Mouse (Mus musculus): ENCODE measurements around the gene Cyp4a12b. TPM values are rescaled to one million over a fixed set of nuclear protein-coding genes. Genes with fewer than 3 reads are reported as not detected.
"Not testable (repeated sequence)": the region's sequence is repeated elsewhere in the genome, so short reads cannot be mapped to it uniquely, and the experiment has no call there.

Gene Cyp4a12b
- not detected in 2 replicates for polyA plus RNA-seq (2012; ENCODE audit: insufficient read depth, insufficient read length, low replicate concordance, missing spikeins)

DNA sequence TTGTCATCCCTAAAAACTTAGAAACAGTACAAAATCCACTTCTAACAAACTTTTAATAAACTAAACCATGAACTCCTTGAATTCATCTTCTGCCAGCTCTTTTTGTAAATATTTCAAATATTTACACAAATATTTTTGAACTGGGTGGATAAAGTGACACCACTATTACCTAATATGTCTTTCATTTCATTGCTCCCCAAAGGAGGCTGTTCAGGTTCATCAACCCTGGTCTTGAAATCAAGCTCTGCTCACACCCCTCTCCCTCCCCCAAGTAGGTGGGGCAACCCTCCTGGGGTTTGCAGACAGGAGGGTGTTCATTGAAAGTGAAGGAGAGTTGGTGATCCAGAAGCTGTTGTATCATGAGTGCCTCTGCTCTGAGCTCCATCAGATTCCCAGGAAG is at the start of gene Cyp4a12b:
Gene Cyp4a12b, plus strand, starts transcription at position 301 of the 400 bp plus-strand sequence.
- not testable (repeated sequence) for H3K27ac ChIP-seq (ENCODE audit: insufficient read depth, low read depth, low read length); H3K4me3 ChIP-seq (ENCODE audit: insufficient read depth, low read depth, low read length); H3K4me1 ChIP-seq (ENCODE audit: control insufficient read depth, insufficient read depth, low read length)

DNA sequence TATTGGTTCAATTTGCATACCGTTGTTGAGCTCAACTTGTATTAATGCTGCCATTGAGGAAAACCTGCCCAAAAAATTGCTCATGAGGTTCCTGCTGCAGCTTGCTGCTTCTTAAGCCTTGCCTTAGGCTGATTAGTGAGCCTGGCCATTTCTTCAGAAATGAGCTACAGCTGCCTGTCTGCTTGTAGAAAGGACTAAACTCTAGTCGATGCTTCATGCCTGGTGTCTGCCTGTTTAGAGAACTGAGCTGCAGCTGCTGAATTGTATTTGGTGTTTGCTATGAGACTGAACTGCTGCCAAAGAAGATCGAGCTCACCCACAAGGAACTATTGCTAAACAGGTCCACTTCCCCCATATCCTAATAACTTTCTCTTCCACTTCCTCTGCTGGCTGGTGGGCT is 45.8 kb upstream of the Cyp4a12b start:
- WGBS: 81% methylated on average over 3 of the region's 3 CpGs
- not testable (repeated sequence) for H3K4me3 ChIP-seq (ENCODE audit: insufficient read depth, low read depth, low read length); H3K4me1 ChIP-seq (ENCODE audit: control insufficient read depth, insufficient read depth, low read length); H3K27ac ChIP-seq (ENCODE audit: insufficient read depth, low read depth, low read length)

DNA sequence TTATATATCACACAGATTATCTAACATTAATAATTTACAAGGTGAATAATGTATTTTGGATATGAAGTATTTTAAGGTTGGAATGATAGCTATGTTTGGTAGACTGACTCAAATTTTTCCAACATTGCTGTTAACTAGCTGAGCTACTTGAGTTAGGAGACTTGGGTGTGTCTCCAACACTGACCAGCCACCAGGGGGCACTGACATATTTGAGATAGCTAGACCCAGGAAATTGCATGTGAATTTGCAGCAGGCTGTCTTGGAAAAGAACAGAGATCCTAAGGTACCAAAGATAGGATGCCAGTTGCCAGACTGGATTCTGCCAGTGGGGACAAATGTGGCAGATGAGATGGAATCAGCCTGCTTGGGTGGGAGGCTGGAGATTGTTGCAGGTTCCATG is 43.4 kb upstream of the Cyp4a12b start:
- not testable (repeated sequence) for H3K27ac ChIP-seq (ENCODE audit: insufficient read depth, low read depth, low read length); H3K4me3 ChIP-seq (ENCODE audit: insufficient read depth, low read depth, low read length); H3K4me1 ChIP-seq (ENCODE audit: control insufficient read depth, insufficient read depth, low read length)

DNA sequence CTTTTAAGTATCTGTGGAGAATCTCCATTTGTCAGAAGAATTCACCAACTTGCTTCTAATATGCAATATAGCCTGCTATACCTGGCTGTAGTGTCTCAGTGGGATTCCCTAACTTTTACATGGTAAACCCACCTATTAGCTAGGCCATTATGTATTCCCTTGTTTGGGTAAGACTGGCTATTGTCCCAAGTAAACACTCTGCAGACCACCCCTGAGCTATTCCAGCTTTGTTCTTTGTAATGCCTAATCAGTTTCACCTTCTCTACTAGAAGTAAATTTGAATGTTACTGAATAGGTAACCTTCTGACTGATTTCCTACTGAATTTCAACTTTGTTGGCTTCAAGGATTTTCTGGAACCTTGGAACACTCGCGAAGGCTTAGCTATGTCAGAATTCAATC is 15.2 kb upstream of the Cyp4a12b start:
- WGBS: 65% methylated on average over 2 of the region's 2 CpGs
- not testable (repeated sequence) for H3K27ac ChIP-seq (ENCODE audit: insufficient read depth, low read depth, low read length); H3K4me3 ChIP-seq (ENCODE audit: insufficient read depth, low read depth, low read length); H3K4me1 ChIP-seq (ENCODE audit: control insufficient read depth, insufficient read depth, low read length)

DNA sequence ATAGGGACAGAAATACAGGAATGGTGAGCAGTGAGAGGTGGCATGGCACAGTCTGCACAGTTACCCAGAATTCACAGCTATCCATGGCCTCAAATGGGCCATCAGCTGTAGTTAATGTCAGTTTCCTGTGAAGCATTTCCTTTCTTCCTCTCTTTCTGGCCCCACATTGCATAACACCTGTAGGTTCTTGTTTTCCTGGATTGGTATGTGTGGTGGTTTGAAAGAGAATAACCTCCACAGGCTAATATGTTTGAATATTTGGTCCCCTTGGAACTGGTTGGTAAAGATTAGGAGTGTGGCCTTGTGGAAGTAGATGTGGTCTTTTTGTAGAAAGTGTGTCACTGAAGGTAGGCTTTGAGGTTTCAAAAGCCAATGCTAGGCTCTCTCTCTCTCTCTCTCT is 14.5 kb upstream of the Cyp4a12b start:
- not testable (repeated sequence) for H3K4me1 ChIP-seq (ENCODE audit: control insufficient read depth, insufficient read depth, low read length); H3K27ac ChIP-seq (ENCODE audit: insufficient read depth, low read depth, low read length); H3K4me3 ChIP-seq (ENCODE audit: insufficient read depth, low read depth, low read length)

DNA sequence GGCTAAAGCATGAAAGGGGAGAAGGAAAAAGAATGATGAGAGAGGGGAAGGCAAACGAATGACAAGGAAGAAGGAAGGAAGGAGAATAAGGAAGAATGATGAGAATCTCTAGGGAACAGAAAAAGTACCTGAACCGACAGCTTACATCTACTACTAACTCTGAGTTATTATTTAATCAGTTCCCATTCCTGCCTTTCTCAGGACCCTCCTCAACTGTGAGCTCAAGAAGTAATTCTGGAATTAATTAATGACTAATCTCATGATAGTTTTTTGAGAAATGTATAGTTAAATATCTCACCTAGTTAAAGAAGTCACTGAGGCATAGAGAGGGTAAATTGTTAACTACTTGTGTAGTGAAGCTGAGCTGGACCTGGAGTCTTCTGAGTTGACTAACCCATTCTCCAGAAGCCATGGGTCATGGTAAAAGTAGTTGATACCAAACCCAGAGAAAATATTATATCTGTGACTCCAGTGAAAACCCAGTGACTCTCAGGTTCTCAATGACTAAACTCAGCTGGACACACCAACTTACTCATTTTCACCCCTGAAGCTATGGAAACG is 39.2 kb downstream of the Cyp4a12b start:
- WGBS: 78% methylated on average over 3 of the region's 3 CpGs
- TF ChIP-seq POLR2A (IDR thresholded peaks at IDR 0.05; ENCODE audit: insufficient read depth, low read depth, low read length) (no peak), CTCF (IDR thresholded peaks at IDR 0.05; ENCODE audit: insufficient read depth, low read depth, low read length) (no peak)
- Histone ChIP-seq H3K27ac (ENCODE audit: insufficient read depth, low read depth, low read length) (no peak overlapping the region), H3K4me1 (ENCODE audit: control insufficient read depth, insufficient read depth, low read length) (no peaks in the 10 kb centered on the region), H3K4me3 (ENCODE audit: insufficient read depth, low read depth, low read length) (no peak overlapping the region)

DNA sequence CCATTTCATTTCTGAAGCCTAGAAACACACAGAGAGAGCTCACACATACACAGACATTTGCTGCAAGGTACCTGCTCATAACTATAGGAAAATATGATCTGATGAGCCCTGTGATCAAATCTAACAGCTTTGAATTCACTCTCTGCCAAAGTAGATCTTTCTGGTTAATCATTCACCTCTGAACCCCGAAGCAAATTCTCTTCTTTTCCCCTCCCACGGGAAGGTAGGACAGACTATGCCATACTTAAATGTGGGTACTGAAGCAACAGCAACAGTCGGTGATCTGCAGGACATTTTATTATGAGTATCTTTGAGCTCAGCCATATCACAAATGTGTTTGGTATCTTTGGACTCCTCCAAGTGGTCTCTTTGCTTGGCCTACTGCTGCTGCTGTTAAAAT is 40.9 kb downstream of the Cyp4a12b start, which contains the start of gene Cyp4a30b:
Gene Cyp4a30b, plus strand, starts transcription at position 301 of the 400 bp plus-strand sequence.
- WGBS: 84% methylated on average over 3 of the region's 3 CpGs
- H3K4me3 ChIP-seq (ENCODE audit: insufficient read depth, low read depth, low read length): no peak within 1 kb of the TSS

DNA sequence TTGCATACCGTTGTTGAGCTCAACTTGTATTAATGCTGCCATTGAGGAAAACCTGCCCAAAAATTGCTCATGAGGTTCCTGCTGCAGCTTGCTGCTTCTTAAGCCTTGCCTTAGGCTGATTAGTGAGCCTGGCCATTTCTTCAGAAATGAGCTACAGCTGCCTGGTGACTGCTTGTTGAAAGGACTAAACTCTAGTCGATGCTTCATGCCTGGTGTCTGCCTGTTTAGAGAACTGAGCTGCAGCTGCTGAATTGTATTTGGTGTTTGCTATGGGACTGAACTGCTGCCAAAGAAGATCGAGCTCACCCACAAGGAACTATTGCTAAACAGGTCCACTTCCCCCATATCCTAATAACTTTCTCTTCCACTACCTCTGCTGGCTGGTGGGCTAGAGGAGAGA is 62.2 kb downstream of the Cyp4a12b start:
- 54% methylated on average over 3 of the region's 3 CpGs for WGBS
- H3K4me3 ChIP-seq (ENCODE audit: insufficient read depth, low read depth, low read length); H3K27ac ChIP-seq (ENCODE audit: insufficient read depth, low read depth, low read length); H3K4me1 ChIP-seq (ENCODE audit: control insufficient read depth, insufficient read depth, low read length): not testable (repeated sequence)

More for the DNA sequence above, 40.9 kb downstream of the Cyp4a12b start, which contains the start of gene Cyp4a30b:
- Histone ChIP-seq H3K27ac (ENCODE audit: insufficient read depth, low read depth, low read length) (no peak within 1 kb of the TSS), H3K4me1 (ENCODE audit: control insufficient read depth, insufficient read depth, low read length) (no peaks in the 10 kb centered on the region)
- no peak for TF ChIP-seq POLR2A (IDR thresholded peaks at IDR 0.05; ENCODE audit: insufficient read depth, low read depth, low read length)
- no peak for TF ChIP-seq CTCF (IDR thresholded peaks at IDR 0.05; ENCODE audit: insufficient read depth, low read depth, low read length)

DNA sequence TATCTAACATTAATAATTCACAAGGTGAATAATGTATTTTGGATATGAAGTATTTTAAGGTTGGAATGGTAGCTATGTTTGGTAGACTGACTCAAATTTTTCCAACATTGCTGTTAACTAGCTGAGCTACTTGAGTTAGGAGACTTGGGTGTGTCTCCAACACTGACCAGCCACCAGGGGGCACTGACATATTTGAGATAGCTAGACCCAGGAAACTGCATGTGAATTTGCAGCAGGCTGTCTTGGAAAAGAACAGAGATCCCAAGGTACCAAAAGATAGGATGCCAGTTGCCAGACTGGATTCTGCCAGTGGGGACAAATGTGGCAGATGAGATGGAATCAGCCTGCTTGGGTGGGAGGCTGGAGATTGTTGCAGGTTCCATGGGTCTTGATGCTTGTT is 64.6 kb downstream of the Cyp4a12b start:
- not testable (repeated sequence) for H3K4me1 ChIP-seq (ENCODE audit: control insufficient read depth, insufficient read depth, low read length); H3K27ac ChIP-seq (ENCODE audit: insufficient read depth, low read depth, low read length); H3K4me3 ChIP-seq (ENCODE audit: insufficient read depth, low read depth, low read length)

DNA sequence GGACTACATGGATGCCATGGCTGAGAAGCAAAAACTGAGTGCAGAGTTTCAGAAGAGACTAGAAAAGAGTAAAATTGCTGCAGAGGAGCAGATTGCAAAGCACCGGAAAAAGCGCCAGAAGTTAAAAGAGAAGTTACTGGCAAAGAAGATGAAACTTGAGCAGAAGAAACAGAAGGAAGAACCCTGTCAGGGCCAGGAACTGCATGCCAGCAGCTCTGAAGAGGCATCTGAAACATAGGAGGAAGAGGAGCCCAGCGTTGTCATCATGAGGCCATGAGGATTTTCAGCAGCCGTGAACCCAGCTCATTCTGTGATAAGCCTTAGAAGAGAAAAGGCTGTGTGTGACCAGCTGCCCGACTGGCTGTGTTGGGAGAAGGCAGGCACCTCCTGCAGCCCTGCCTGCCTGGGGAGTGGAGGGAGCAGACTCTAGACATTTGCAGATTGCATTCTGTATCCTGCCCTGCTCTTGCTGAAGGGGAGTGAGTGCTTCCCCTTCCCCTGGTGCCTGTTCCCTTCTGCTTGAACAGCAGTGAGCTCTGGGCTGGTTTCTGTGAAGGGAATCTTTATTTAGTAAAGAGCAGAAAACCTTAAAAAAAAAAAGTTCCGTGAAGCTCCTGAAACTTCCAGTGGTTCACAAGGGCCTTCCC is 69.7 kb downstream of the Cyp4a12b start:
- TF ChIP-seq POLR2A (IDR thresholded peaks at IDR 0.05; ENCODE audit: insufficient read depth, low read depth, low read length) (no peak), CTCF (IDR thresholded peaks at IDR 0.05; ENCODE audit: insufficient read depth, low read depth, low read length) (no peak)
- 80% methylated on average over 6 of the region's 6 CpGs for WGBS
- H3K4me1 ChIP-seq (ENCODE audit: control insufficient read depth, insufficient read depth, low read length): no peaks in the 10 kb centered on the region
- no peak overlapping the region for H3K27ac ChIP-seq (ENCODE audit: insufficient read depth, low read depth, low read length)
- no peak overlapping the region for H3K4me3 ChIP-seq (ENCODE audit: insufficient read depth, low read depth, low read length)

Other genes starting within 250 kb of the Cyp4a12b start
- not detected in 2 replicates for gene Cyp4a29, start 169.5 kb upstream of the Cyp4a12b start, polyA plus RNA-seq (2012; ENCODE audit: insufficient read depth, insufficient read length, low replicate concordance, missing spikeins)
- gene Cyp4a12a, start 112.6 kb upstream of the Cyp4a12b start, polyA plus RNA-seq (2012; ENCODE audit: insufficient read depth, insufficient read length, low replicate concordance, missing spikeins): not detected in 2 replicates
- not detected in 2 replicates for gene Cyp4a30b, start 41.0 kb downstream of the Cyp4a12b start, polyA plus RNA-seq (2012; ENCODE audit: insufficient read depth, insufficient read length, low replicate concordance, missing spikeins)
- not detected in 2 replicates for gene Cyp4a14, start 84.5 kb downstream of the Cyp4a12b start, polyA plus RNA-seq (2012; ENCODE audit: insufficient read depth, insufficient read length, low replicate concordance, missing spikeins)
- gene Cyp4a10, start 106.6 kb downstream of the Cyp4a12b start, polyA plus RNA-seq (2012; ENCODE audit: insufficient read depth, insufficient read length, low replicate concordance, missing spikeins): not detected in 2 replicates
- gene Cyp4a31, start 152.0 kb downstream of the Cyp4a12b start, polyA plus RNA-seq (2012; ENCODE audit: insufficient read depth, insufficient read length, low replicate concordance, missing spikeins): not detected in 2 replicates
- gene Cyp4a32, start 189.3 kb downstream of the Cyp4a12b start, polyA plus RNA-seq (2012; ENCODE audit: insufficient read depth, insufficient read length, low replicate concordance, missing spikeins): not detected in 2 replicates
- gene Cyp4b1, start 236.1 kb downstream of the Cyp4a12b start, polyA plus RNA-seq (2012; ENCODE audit: insufficient read depth, insufficient read length, low replicate concordance, missing spikeins): not detected in 2 replicates

All from olfactory bulb, adult 2 months (tissue).